Mouse (Mus musculus): Measurements from ENCODE around the gene Pde4d.

The Pde4d gene

GRCm38 (mm10) chr13:109175852-109176621 lies 726.3 kb downstream of the Pde4d start:
- in situ Hi-C loops (cut with MboI), result no loop called here

GRCm38 (mm10) chr13:109181363-109181762 lies 731.6 kb downstream of the Pde4d start:
- in situ Hi-C loops (cut with MboI), result no loop called here

- in situ Hi-C loops (cut with MboI), result no loop called here
These were observed 740.9 kb downstream of the Pde4d start for GRCm38 (mm10) chr13:109190652-109191051.

GRCm38 (mm10) chr13:109191176-109191575 lies 741.4 kb downstream of the Pde4d start:
- in situ Hi-C loops (cut with MboI), result no loop called here

- in situ Hi-C loops (cut with MboI), result loop anchor here (25.0 kb wide), 1 partner anchor 868 kb away; no protein-coding TSS in a partner anchor
These were observed 755.8 kb downstream of the Pde4d start for GRCm38 (mm10) chr13:109205541-109205940.

- in situ Hi-C loops (cut with MboI), result loop anchor here (25.0 kb wide), 1 partner anchor 871 kb away; no protein-coding TSS in a partner anchor
These were observed 758.9 kb downstream of the Pde4d start for GRCm38 (mm10) chr13:109208607-109209006.

- in situ Hi-C loops (cut with MboI), result loop anchor here (25.0 kb wide), 1 partner anchor 872 kb away; no protein-coding TSS in a partner anchor
These were observed 759.7 kb downstream of the Pde4d start for GRCm38 (mm10) chr13:109209413-109209812.

GRCm38 (mm10) chr13:109210403-109210802 lies 760.7 kb downstream of the Pde4d start:
- in situ Hi-C loops (cut with MboI), result loop anchor here (25.0 kb wide), 1 partner anchor 873 kb away; no protein-coding TSS in a partner anchor

GRCm38 (mm10) chr13:109211471-109211870 lies 761.7 kb downstream of the Pde4d start:
- in situ Hi-C loops (cut with MboI), result loop anchor here (25.0 kb wide), 1 partner anchor 874 kb away; no protein-coding TSS in a partner anchor

- in situ Hi-C loops (cut with MboI), result loop anchor here (25.0 kb wide), 1 partner anchor 875 kb away; no protein-coding TSS in a partner anchor
These were observed 762.3 kb downstream of the Pde4d start for GRCm38 (mm10) chr13:109211941-109212487.

- in situ Hi-C loops (cut with MboI), result loop anchor here (25.0 kb wide), 1 partner anchor 876 kb away; no protein-coding TSS in a partner anchor
These were observed 763.2 kb downstream of the Pde4d start for GRCm38 (mm10) chr13:109212788-109213473.

GRCm38 (mm10) chr13:109219019-109219725 lies 769.4 kb downstream of the Pde4d start:
- in situ Hi-C loops (cut with MboI), result loop anchor here (25.0 kb wide), 1 partner anchor 882 kb away; no protein-coding TSS in a partner anchor

- in situ Hi-C loops (cut with MboI), result loop anchor here (25.0 kb wide), 1 partner anchor 508 kb away; no protein-coding TSS in a partner anchor
These were observed 779.3 kb downstream of the Pde4d start for GRCm38 (mm10) chr13:109228967-109229617.

- in situ Hi-C loops (cut with MboI), result loop anchor here (10.0 to 25.0 kb wide), 2 partner anchors 315 to 508 kb away; no protein-coding TSS in a partner anchor
These were observed 780.0 kb downstream of the Pde4d start for GRCm38 (mm10) chr13:109229618-109230334.

GRCm38 (mm10) chr13:109230335-109230987 lies 780.7 kb downstream of the Pde4d start:
- in situ Hi-C loops (cut with MboI), result loop anchor here (10.0 to 25.0 kb wide), 2 partner anchors 314 to 507 kb away; no protein-coding TSS in a partner anchor

- in situ Hi-C loops (cut with MboI), result loop anchor here (10.0 to 25.0 kb wide), 2 partner anchors 313 to 505 kb away; no protein-coding TSS in a partner anchor
These were observed 782.2 kb downstream of the Pde4d start for GRCm38 (mm10) chr13:109231848-109232460.

GRCm38 (mm10) chr13:109232531-109232930 lies 782.8 kb downstream of the Pde4d start:
- in situ Hi-C loops (cut with MboI), result loop anchor here (10.0 to 25.0 kb wide), 2 partner anchors 312 to 505 kb away; no protein-coding TSS in a partner anchor

GRCm38 (mm10) chr13:109233911-109234613 lies 784.3 kb downstream of the Pde4d start:
- in situ Hi-C loops (cut with MboI), result loop anchor here (10.0 to 25.0 kb wide), 2 partner anchors 311 to 503 kb away; no protein-coding TSS in a partner anchor
